ENCODE assay signal across 8 mouse cellular contexts in the genomic region with DNA sequence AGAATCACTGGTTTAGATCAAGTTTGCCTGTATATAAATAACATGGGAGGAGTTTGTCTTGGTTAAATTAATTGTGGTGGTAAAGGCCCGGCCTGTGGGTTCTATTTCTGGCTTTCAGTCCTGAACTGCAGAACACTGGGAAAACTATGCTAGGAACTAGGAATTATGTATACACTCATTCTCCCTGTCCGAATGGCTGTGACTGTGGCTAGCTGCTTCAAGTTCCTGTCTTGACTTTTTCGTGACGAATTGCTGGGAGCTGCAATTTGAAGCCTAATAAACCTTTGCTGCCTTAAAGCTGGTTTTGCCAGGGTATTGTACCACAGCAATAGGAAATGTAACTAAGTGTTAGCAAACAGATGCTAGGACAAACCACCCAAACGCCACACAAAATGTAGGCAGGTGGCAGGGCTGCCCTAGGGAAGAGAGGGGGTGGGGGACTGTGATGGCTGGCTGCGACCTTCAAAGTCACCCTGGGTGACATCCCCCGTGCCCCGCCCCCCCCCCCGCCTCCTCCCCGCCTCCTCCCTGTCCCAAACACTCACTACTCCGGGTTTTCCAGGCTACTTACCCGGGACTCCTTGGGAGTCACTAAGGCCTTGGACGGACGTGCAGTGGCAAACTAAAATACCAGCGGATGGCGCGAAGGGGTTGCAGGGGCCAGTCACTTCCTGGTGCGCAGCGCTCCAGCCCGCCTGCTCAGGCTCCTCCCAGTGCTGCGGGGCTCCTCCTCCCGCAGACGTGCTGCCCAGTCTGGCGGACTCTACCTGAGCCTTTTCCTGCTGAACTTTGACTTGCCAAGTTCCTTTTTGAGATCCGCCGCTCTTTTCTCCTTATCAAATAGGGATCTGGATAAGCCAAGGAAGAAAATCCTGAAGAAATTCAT. TPM values are rescaled to one million over a fixed set of nuclear protein-coding genes. Genes with fewer than 3 reads are reported as not detected.
DNase-seq lines count a peak whose midpoint lies in the region; ATAC-seq and TF ChIP-seq lines count a peak whose summit lies in the region.

A gene (minus strand): TSS at position 710 of the 886 bp plus-strand sequence.

- H3K9ac ChIP-seq in intestine, postnatal 0 days (ENCODE audit: low read depth, low read length): peak within 1 kb of the TSS; percentile 45; the same call in 1 of the 2 replicates
- H3K9ac ChIP-seq in limb, embryonic 15.5 days: 0 out of 2 replicates have a peak within 1 kb of the TSS, but pooled peaks have one; percentile 17
- H3K9ac ChIP-seq in midbrain, embryonic 15.5 days: no peak within 1 kb of the TSS

- H3K4me3 ChIP-seq in embryonic facial prominence, embryonic 10.5 days: peak within 1 kb of the TSS; percentile 55
- H3K4me3 ChIP-seq in intestine, postnatal 0 days (ENCODE audit: low read depth, low read length): peak within 1 kb of the TSS; percentile 41
- peak within 1 kb of the TSS; percentile 42 for H3K4me3 ChIP-seq in limb, embryonic 15.5 days
- H3K4me3 ChIP-seq in midbrain, embryonic 15.5 days: peak within 1 kb of the TSS; percentile 41

- no peaks in the 10 kb centered on the region for H3K9me3 ChIP-seq in embryonic facial prominence, embryonic 10.5 days
- no peaks in the 10 kb centered on the region for H3K9me3 ChIP-seq in intestine, postnatal 0 days (ENCODE audit: control insufficient read depth)
- H3K9me3 ChIP-seq in limb, embryonic 15.5 days: no peaks in the 10 kb centered on the region
- H3K9me3 ChIP-seq in midbrain, embryonic 15.5 days: no peaks in the 10 kb centered on the region

- peaks cover 9% of the 10 kb centered on the region for H3K4me1 ChIP-seq in embryonic facial prominence, embryonic 10.5 days
- no peaks in the 10 kb centered on the region for H3K4me1 ChIP-seq in intestine, postnatal 0 days (replicated peaks; ENCODE audit: control insufficient read depth, insufficient read depth, low read length)
- H3K4me1 ChIP-seq in limb, embryonic 15.5 days: no peaks in the 10 kb centered on the region
- H3K4me1 ChIP-seq in midbrain, embryonic 15.5 days: no peaks in the 10 kb centered on the region; the same call in 1 of the 2 replicates

- H3K36me3 ChIP-seq in embryonic facial prominence, embryonic 10.5 days (replicated peaks): no peaks in the 10 kb centered on the region
- H3K36me3 ChIP-seq in intestine, postnatal 0 days (ENCODE audit: control insufficient read depth, insufficient read depth): no peaks in the 10 kb centered on the region
- H3K36me3 ChIP-seq in limb, embryonic 15.5 days: no peaks in the 10 kb centered on the region
- no peaks in the 10 kb centered on the region for H3K36me3 ChIP-seq in midbrain, embryonic 15.5 days (replicated peaks)

- peaks cover 32% of the 10 kb centered on the region for H3K27me3 ChIP-seq in embryonic facial prominence, embryonic 10.5 days (replicated peaks; ENCODE audit: low read depth, poor library complexity, severe bottlenecking)
- H3K27me3 ChIP-seq in intestine, postnatal 0 days (replicated peaks; ENCODE audit: control insufficient read depth, insufficient read depth, low read length): no peaks in the 10 kb centered on the region
- H3K27me3 ChIP-seq in limb, embryonic 15.5 days: no peaks in the 10 kb centered on the region
- H3K27me3 ChIP-seq in midbrain, embryonic 15.5 days (replicated peaks): no peaks in the 10 kb centered on the region; the same call in 1 of the 2 replicates

- peak within 1 kb of the TSS; percentile 75 for H3K27ac ChIP-seq in embryonic facial prominence, embryonic 10.5 days (replicated peaks)
- H3K27ac ChIP-seq in intestine, postnatal 0 days (ENCODE audit: low read depth, low read length): peak within 1 kb of the TSS; percentile 68
- peak within 1 kb of the TSS; percentile 69 for H3K27ac ChIP-seq in limb, embryonic 15.5 days
- H3K27ac ChIP-seq in midbrain, embryonic 15.5 days: no peak within 1 kb of the TSS

- no peak for TF ChIP-seq CTCF in intestine, postnatal 0 days (IDR thresholded peaks at IDR 0.05; ENCODE audit: low read depth)

- WGBS in embryonic facial prominence, embryonic 10.5 days: 23% methylated on average over 26 of the region's 26 CpGs
- WGBS in intestine, postnatal 0 days: 16% methylated on average over 22 of the region's 26 CpGs
- WGBS in limb, embryonic 15.5 days: 22% methylated on average over 19 of the region's 26 CpGs
- WGBS in midbrain, embryonic 15.5 days: 28% methylated on average over 19 of the region's 26 CpGs

- DNase-seq in 3T3-L1 (ENCODE audit: low read depth, low spot score): peak; percentile 73
- DNase-seq in adrenal gland, adult 8-10 months: peak; percentile 77
- peak; percentile 77 for DNase-seq in embryonic facial prominence, embryonic 10.5 days (ENCODE audit: low spot score)
- peak; percentile 97 for DNase-seq in heart, adult 11 months
- peak; percentile 48 to 75 for DNase-seq in spleen, postnatal 10 days (ENCODE audit: low spot score in 2 of 2)

- ATAC-seq in intestine, postnatal 0 days: peak; percentile 96
- ATAC-seq in limb, embryonic 15.5 days (ENCODE audit: insufficient number of reproducible peaks, low FRiP score, low TSS enrichment, low read depth): 0 out of 2 replicates have a peak, but pooled peaks have one; percentile 69
- peak; percentile 83 for ATAC-seq in midbrain, embryonic 15.5 days (replicated peaks)

- H3K4me2 ChIP-seq in intestine, postnatal 0 days (replicated peaks; ENCODE audit: low read depth): peak within 1 kb of the TSS; percentile 61
- H3K4me2 ChIP-seq in limb, embryonic 15.5 days: peak within 1 kb of the TSS; percentile 43
- peak within 1 kb of the TSS; percentile 57 for H3K4me2 ChIP-seq in midbrain, embryonic 15.5 days

RNA-seq across cellular contexts. Expression of the gene that starts here (rescaled TPM):
- 10 to 100 TPM; 40.1 to 63.5 (median 55.3) TPM for total RNA-seq in adrenal gland, adult 8-10 months (2022)
- polyA plus RNA-seq in embryonic facial prominence, embryonic 10.5 days (2016; fragmentation: Nextera tagmentation; extraction: Ambion mirVana): 8.0 and 8.3 TPM in 2 replicates
- 13.0 and 14.2 TPM in 2 replicates for polyA plus RNA-seq in intestine, postnatal 0 days (2015; fragmentation: Nextera tagmentation; extraction: Ambion mirVana)
- 15.7 and 19.1 TPM in 2 replicates for polyA plus RNA-seq in limb, embryonic 15.5 days (2015; fragmentation: Nextera tagmentation; extraction: Ambion mirVana)
- 4.8 and 5.5 TPM in 2 replicates for polyA plus RNA-seq in midbrain, embryonic 15.5 days (2015; fragmentation: Nextera tagmentation; extraction: Ambion mirVana)
